Mouse (Mus musculus): ENCODE data around the gene Aknad1.

Aknad1 gene

DNA sequence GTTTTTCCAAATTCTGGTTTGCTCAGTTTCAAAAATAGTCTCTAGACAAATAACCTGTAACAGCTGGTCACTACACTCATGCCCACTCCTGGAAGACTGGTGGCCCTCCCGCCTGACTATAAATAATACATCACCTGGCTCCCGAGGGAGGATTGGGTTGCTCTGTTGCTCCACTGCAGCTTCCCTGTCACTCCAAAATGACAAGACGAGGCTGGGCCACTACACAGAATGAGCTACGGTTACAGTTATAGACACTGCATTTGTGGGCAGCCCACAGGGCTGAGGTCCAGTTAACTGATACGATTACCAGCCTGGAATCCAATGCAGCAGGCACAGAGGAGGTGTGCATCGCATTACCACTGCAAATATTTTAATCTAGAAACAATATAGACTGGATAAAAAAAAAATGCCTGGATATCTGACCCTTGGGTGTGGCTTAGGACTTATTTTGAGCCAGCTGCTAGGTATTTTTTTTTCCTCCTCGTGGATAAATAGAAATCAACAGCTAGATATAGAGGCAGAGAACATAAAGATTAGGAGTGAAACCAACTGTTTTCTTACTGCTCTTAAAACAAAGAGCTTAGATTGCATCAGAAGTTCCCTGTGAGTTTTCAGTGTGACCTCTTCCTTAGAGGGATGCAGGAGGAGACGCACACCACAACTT lies at the start of gene Aknad1:
Gene Aknad1 (plus strand): TSS at position 614 of the 664 bp plus-strand sequence.
- DNase-seq (ENCODE audit: low read depth, low spot score) = no peak

DNA sequence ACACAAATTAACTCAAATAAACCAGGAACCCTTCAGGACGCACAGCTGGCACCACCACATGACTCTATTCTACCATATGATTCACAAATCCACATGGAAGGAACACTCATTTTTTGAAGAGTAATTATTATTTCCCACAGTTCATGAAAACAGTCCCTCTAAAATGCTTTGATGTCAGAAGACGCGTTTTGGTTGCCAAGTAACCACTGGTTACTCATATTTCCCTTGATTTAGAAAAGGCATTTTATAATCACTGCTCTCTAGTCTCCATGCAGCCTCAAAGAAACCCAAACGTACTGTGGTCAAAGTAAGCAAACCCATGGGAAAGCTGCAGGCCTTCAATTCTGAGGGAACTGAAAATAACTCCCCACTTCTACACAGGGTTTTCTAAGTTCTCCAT lies 49.5 kb upstream of the Aknad1 start:
- no peak for DNase-seq (ENCODE audit: low read depth, low spot score)

DNA sequence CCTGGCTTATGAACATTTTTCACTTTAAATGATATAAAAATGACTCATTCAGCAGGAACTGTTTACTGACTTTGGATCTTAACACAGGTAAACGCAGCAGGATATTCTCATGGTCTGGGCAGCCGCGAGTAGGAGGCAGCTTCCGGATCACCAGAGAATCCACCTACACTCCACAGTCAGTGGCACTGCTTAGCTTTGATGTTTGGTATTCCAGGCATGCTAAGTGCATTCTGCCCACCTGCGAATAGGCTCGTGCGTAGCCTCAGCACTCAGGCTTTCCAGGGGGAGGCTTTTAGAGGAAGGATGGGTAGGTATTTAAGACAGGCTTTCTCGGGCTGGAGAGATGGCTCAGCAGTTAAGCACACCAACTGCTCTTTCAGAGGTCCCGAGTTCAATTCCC lies 45.1 kb upstream of the Aknad1 start:
- no peak for DNase-seq (ENCODE audit: low read depth, low spot score)

DNA sequence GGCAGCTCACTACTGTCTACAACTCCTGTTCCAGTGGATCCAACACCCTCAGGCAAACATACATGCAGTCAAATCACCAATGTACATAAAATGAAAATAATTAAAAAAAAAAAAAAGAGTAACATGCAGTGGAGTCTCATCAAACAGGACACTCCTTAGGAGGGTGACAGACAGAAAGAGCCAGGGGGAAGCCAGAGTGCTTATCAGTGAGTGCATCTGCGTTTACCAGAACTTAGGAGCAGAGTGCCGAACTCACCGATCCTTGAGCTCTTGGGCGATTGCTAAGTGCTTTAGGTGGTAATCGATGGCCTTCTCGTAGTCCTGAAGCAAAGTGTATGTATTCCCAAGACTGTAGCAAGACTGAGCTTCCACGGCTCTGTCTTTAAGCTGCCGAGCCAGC lies 40.8 kb upstream of the Aknad1 start:
- DNase-seq (ENCODE audit: low read depth, low spot score) = no peak

DNA sequence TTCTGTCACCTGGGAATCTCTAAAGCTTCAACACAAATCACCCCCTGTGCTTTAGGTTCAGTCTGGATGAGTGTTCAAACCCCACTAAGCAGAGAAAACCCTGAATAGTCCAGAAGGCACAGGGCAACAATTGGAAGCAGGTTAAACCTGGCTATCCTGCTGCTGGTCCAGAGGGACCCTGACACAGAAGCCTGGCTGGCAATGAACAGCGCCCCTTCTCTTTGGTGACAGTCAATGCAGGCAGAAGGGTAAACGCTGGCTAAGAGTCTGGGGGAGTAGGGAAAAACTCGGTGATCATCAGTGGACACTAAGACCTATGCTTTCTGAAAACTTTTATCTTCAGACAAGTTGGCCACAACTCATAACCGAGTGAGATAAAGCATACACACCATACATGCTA lies 39.7 kb upstream of the Aknad1 start:
- no peak for DNase-seq (ENCODE audit: low read depth, low spot score)

DNA sequence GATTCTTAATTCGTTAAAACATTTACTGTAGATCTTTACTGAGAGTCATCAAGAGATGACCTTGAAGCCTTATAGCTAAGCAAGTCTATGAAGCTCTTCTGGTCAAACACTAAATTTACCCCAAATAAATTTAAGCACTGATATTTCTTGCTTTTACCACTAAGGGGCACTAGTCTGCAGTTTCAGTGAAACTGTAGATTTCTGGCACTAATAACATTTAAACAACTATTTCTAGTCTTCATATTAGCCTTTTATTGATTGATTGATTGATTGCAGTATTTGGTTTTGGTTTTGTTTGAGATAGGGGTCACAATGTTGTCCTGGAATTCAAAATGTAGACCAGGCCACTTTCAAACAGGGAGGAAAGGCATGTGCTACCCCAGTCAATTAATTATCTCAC lies 38.2 kb upstream of the Aknad1 start:
- DNase-seq (ENCODE audit: low read depth, low spot score) = no peak

DNA sequence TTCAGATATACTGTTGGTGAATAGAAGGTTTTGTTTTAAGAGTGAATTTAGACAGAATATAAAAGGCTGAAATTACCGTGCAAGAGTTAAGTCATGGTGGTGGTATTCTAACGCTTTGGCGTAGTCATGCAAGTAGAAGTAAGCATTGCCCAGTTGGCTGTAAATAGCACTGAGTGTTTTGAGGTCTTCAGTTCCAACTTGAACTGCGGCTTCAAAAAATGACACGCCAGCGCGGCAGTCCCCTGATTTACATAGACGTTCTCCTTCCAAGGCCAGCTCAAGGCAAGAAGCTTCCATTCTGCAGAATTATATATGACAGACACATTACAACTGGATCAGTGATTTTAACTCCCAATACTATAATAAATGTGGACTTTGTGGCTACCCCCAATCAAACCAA lies 36.7 kb upstream of the Aknad1 start:
- DNase-seq (ENCODE audit: low read depth, low spot score) = no peak

DNA sequence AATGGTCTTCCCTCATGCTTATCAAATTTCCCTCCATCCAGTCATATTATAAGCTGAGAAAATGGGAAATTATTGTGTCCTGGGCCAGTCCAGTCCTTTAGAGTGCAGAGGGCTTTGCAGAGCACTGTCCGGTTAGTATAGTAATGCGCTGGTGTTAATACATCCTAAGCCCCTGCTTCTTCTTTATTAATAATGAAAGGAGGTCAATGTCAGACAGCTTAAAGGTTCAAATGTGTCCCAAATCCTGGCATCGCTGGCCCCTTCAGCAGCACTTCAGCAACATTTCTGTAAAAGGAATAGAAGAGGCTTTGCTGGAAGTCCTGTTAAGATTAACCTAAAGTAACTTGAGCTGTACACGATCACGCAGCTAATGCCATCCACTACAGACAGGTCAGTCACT lies 28.2 kb upstream of the Aknad1 start:
- DNase-seq (ENCODE audit: low read depth, low spot score) = no peak

DNA sequence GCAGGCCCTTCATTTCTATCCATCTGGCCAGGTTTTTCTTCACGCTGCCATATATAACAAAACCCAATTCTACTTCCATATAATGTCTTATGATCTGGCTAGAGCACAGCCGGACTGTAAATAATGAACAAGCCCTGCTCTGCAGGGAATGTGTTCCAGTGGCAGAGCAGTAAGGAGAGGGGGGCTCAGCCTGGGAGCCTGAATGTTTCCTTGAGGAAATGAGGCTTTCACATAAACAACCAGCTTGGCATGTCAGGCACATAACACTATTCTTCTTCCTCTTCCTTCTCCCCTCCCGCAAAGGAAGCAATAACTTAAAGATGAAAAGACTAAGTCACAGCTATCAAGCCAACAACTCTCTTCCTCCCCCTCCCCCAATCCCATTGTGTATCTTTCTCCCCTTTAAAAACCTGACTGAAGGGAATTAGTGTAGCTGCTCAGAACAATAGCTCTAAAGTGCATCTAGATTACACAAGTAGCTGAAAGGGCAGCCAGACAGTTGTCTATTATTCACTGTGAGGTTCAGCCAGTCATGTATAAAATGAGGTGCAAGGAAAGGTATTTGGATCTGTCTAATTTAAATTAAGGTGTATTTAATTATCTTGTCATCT lies 26.3 kb upstream of the Aknad1 start:
- no peak for DNase-seq (ENCODE audit: low read depth, low spot score)

DNA sequence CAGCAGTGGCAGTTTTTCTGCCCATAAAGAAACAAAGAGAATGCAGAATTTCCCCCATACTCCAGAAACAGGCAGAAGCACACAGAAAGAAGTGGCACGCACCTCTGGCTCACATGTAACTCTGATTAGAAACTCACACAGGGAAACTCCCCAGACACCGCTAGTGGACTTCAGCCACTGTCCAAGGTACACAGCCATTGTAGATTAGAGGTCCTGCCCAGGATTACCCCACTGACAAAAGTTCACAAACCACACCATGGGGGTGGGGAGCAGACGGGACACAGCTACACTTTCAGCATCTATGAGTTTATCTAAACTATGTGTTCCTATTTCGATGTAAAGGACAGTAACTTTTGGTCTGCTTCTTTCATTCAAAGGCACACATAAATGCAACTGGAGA lies 24.6 kb upstream of the Aknad1 start:
- DNase-seq (ENCODE audit: low read depth, low spot score) = no peak

DNA sequence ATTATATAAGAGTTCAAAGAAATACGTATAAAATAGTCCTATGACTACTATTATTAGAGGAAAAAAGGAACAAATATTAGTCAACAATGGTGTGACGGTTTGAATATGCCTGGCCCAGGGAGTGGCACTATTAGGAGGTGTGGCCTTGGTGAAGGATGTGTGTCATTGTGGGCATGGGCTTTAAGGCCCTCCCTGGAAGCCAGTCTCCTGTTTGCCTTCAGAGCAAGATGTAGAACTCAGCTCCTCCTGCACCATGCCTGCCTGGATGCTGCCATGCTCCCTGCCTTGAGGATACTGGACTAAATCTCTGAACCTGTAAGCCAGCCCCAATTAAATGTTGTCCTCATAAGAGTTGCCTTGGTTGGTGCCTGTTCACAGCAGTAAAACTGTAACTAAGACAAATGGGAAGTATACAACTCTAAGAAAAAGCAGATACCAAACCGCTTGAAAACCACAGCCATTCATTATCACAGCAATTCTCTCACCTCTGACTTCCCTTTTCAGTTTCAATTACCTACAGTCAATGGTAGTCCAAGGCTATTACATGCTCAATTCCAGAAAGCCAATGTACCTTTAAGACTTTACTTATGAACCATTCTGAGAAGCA lies 21.5 kb upstream of the Aknad1 start:
- no peak for DNase-seq (ENCODE audit: low read depth, low spot score)

DNA sequence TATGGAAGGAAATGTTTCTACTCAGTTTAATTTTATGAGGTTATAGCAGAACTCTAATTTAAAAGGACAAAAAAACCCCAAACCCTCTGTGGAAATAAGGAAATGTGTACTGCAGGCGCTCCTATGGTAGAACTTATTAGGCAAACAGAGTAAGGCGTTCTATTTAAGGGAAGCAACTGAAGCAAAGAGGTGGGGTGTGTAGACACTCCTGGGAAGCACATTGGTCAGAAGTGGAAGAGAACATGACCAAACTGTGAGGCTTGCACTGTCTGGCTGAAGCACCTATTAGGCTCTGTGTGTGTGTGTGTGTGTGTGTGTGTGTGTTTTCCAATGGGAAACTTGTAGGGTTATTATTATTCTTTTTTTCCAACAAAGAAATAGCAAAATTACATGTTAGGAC lies 20.1 kb upstream of the Aknad1 start:
- no peak for DNase-seq (ENCODE audit: low read depth, low spot score)

DNA sequence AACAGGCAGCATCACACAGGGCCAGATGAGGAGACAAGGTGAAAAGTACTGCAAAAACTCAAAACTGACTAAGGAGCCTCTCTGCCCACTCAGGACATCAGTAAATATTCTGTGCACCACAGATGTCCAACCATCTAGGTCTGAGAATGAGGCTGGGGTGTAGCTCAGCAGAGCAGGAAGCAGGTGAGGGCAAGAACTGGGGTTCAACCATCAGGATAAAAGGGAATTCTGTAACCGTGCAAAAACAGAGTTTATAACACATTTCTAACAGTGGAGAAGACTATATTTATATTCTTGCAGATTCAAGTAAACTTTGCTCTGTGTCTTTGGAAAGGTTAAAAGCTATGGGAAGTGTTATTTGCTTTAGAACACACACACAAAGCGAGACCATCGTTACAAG lies 19.7 kb upstream of the Aknad1 start:
- no peak for DNase-seq (ENCODE audit: low read depth, low spot score)

DNA sequence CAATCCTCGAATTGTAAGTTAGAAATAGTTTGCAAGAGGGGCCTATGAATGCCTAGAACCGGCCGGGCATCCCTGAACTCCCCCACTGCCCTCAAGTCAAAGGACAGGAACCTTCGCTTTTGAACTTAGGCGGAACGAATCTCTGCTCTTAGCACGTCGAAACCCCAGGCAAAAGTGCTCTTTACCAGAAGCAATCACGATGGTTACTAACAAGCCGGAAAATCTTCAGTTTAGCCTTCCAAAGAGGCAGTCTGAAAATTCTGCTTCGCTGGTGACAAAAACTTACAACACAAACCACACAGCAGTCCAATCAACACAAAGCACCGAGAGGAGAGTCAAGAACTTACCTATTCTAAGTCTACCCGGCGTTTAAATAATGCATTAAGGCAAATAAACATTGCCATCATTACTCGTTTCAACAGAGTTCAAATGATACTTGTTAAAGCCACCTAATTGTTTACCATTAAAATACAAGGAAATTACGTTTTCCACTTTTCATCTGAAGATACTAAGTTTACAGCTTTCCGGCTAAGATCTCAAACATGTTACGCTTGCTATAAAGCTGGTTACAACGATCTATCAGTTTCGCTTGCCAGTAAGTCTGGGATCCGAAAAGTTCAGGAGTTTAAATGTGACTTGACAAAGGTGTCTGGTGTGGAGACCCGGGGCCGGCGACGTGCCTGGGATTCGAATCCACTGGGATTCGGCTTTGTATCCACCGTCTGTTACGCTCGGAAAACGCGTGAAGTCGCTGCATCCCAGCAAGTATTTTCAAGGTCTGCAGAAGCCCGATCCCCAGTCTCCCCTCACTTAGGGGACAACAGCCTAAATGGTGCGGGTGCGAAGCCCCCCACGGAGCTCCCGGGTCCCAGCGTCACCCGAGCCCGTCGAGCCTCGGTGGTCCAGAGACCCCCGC lies 18.1 kb upstream of the Aknad1 start:
- peak; percentile 42 for DNase-seq (ENCODE audit: low read depth, low spot score)

DNA sequence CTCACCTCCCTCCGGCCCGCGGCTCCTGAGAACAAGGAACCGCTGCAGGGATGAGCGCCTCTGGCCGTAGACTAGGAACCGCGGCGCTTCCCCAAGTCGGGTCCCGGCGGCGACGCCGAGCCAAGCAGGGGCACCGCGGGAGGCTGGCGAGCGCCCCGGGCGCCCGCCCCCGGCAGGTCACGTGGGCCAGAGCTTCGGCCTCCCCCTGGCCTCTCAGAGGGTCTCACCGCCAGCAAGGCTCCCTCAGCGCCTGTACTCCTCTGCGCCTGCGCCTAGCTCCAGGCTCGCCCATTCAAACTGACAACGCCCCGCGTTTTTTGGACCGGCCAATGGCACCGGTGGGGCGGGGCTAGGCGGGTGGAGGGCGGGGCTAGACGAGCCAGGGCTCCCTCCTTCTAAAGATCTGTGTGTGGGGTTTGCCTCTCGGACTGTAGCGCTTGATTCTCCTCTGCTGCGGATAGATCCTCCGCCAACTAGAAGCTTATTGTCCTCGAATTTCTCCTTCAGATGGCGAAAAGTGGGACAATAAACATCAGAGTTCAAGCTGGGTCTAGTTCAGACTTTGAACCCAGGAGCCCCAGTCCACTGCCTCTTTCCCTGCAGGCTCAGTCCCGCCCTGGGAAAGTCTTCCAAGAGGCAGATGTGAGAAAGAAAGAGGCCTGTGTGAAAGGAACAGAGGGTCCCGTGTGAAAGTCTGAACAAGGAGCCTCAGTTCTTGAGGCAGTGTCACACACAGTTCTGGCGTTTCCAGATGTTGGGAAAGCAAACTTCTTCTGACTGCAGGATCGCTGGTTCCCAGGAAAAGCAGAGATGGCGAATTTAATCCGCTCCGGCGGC lies 17.2 kb upstream of the Aknad1 start, which contains the start of gene Gpsm2:
Gene Gpsm2 (minus strand): TSS at position 274 of the 837 bp plus-strand sequence.
- DNase-seq (ENCODE audit: low read depth, low spot score) = peak; percentile 98

DNA sequence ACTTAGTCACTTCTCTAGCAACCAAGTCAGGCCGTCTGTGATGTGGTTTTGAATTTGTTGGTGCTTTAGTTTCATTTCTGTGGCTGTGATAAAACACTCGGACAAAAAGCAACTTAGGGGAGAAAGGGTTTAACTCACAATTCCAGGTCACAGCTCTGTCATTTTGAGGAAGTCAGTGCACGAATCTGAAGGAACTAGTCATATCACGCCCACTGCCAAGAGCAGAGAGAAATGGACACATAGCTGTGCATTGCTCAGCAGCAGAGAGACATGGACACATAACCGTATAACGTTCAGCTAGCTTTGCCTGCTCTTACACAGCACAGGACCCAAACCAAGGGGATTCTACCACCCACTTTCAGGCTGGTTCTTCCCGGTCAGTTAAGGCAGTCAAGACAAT lies 13.0 kb upstream of the Aknad1 start:
- no peak for DNase-seq (ENCODE audit: low read depth, low spot score)

DNA sequence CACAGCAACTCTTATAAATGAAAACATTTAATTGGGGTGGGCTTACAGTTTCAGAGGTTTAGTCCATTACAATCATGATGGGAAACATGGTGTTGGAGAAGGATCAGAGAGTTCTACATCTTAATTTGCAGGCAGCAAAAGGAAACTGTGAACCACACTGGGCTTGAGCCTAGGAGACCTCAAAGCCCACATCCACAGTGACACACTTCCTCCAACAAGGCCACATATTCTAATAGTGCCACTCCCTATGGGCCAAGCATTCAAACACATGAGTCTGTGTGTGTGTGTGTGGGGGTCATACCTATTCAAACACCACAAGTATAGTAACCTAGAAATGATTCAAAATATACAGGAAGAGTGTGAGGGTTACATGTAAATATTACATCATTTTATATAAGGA lies 12.1 kb upstream of the Aknad1 start:
- no peak for DNase-seq (ENCODE audit: low read depth, low spot score)

DNA sequence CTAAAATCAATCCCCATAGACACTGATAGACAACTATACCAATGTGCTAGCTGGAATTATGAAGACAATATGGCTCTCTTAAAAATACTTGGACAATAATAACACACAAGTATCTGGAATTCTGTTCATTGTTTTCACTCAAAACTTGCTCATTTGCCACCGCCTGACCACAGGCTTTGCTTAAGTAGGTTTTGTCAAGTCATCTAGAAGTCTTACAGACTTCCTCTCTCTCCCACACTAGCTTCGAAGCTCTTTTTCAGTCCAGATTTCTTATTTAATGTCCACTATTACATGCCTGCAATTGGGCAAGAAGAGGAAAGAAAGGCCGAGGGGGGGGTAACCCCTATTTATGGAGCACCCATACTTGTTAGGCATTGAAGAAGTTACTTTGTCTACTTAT lies 11.7 kb upstream of the Aknad1 start:
- DNase-seq (ENCODE audit: low read depth, low spot score) = no peak

DNA sequence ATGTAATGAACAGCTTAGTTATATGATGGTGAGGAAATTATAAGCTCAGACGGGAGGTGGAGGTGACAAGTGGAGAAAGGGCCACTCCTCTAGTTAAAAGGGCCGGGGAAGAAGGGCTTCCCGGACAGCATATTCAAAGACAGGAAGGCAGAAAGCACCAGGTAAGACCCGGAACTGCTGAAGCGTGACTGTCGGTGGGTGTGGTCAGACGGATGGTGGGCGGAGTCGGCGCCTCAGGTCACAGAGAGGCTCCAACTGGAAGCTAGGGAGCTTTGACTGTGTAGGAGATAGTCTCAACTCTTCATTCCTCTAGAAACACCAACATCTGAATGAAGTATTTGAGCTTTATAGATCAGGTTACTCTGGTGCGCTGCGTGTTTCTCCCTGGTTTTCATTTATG lies 9.1 kb upstream of the Aknad1 start:
- no peak for DNase-seq (ENCODE audit: low read depth, low spot score)

DNA sequence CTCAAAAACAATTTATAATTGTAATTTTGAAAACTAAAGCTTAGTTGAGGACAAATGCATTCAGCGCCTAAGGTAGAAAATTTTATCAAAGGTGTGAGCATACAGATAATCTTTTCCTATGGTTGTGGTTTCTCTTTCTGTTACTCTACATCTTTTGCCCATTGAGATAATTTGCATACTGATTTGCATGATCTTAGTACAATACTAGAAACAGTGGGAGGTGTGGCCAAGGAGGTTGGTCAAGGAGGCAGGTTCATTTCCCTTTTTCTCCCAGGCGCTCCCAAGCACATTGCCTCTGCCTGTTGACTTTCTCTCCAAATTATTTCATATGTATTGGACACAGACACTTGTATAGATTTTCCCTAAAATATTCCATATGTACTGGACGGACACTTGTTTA lies 1.7 kb upstream of the Aknad1 start:
- no peak for DNase-seq (ENCODE audit: low read depth, low spot score)

DNA sequence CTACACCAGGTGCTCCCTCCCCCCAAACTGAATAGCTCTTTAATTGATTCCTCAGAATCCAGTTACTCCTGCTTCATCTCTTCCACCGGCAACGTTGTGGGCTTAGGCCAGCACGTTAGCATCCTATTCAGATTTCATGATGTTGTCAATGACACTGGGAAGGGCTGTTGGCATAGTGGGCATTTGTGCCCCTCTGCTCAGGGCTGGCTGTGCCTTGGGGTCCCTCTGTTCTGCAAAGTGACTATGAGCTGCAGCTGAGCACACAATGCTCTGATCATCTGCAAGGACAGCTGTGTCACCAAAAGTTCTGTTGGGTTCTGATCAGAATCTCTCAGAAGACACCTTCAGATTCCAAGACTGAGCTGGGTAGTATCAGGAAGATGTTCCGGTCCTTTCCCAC lies 4.6 kb downstream of the Aknad1 start:
- DNase-seq (ENCODE audit: low read depth, low spot score) = no peak

All from embryo, embryonic 11.5 days (tissue).